In the genomic region with DNA sequence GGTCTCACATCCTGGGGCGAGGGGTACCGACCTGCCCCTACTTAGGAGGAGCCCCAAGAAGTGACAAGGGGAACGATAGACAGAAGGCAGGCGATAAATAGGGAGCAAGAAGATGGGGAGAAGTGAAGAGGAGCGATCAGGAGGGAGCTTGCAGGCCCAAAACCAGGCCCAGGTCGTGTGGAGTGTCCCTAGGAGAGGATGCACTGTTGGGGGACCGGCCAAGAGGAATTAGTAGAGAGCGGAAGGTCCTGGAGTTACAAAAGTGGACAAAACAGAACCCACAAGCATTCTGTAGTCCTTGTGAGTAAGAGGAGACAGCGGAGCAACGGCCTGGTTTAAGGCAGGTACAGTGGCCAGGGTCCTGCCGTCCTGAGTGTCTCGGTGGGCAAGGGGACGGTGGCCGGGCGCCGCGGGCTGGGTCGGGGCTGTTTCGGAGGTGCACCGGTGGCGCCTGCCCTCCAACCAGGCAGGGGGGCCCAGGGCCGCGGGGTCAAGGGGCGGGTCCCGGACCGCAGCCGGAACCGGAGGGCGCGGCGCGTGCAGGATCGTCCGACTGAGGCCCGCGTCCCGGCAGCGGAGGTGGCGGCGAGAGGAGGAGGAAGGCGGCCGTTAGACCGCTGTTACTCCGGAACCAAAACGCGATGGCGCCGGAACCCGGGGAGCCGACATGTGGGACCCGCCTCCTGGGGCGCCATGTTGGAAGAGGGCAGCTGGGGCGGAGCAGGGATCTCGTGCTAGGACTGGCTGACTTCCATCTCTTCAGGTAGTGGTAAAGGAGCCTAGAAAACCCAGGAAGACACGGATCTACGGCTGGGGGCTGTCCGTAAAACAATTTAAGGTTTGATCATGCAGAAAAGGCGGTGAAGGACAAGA, we compare ENCODE assay signal across 8 mouse cellular contexts. TPM values are rescaled to one million over a fixed set of nuclear protein-coding genes. Genes with fewer than 3 reads are reported as not detected.
DNase-seq lines count a peak whose midpoint lies in the region; ATAC-seq and TF ChIP-seq lines count a peak whose summit lies in the region.

A gene (minus strand): TSS at position 633 of the 873 bp plus-strand sequence.

- H3K4me1 ChIP-seq in bone marrow, adult 2 months (ENCODE audit: control insufficient read depth, insufficient read depth, low read length): no peaks in the 10 kb centered on the region; the same call in 1 of the 2 replicates
- peaks cover 28% of the 10 kb centered on the region for H3K4me1 ChIP-seq in embryonic facial prominence, embryonic 15.5 days
- peaks cover 12% of the 10 kb centered on the region; the same call in 1 of the 2 replicates for H3K4me1 ChIP-seq in kidney, embryonic 14.5 days (ENCODE audit: control insufficient read depth, insufficient read depth, low read length)
- peaks cover 19% of the 10 kb centered on the region for H3K4me1 ChIP-seq in limb, embryonic 15.5 days

- peak within 1 kb of the TSS; percentile 69 for H3K9ac ChIP-seq in embryonic facial prominence, embryonic 15.5 days
- H3K9ac ChIP-seq in kidney, embryonic 14.5 days (ENCODE audit: low read depth, low read length): peak within 1 kb of the TSS; percentile 88
- H3K9ac ChIP-seq in limb, embryonic 15.5 days: peak within 1 kb of the TSS; percentile 87

- peak; percentile 91 for DNase-seq in 416B (ENCODE audit: low read depth)
- DNase-seq in heart, adult 8-10 months (ENCODE audit: low spot score): peak; percentile 91
- peak; percentile 59 to 79 for DNase-seq in monocyte, adult 2 months (ENCODE audit: low read depth in 1 of 2, low spot score in 2 of 2)
- peak; percentile 89 for DNase-seq in spleen, postnatal 36 days (ENCODE audit: low spot score in 2 of 2)

- H3K4me3 ChIP-seq in bone marrow, adult 2 months (replicated peaks; ENCODE audit: control insufficient read depth, low read depth, low read length): peak within 1 kb of the TSS; percentile 85
- H3K4me3 ChIP-seq in embryonic facial prominence, embryonic 15.5 days (replicated peaks): peak within 1 kb of the TSS; percentile 74
- H3K4me3 ChIP-seq in kidney, embryonic 14.5 days (ENCODE audit: low read length): peak within 1 kb of the TSS; percentile 89
- peak within 1 kb of the TSS; percentile 90 for H3K4me3 ChIP-seq in limb, embryonic 15.5 days

- ATAC-seq in embryonic facial prominence, embryonic 15.5 days (ENCODE audit: insufficient number of reproducible peaks, low FRiP score, low TSS enrichment, low read depth): peak; percentile 91
- peak; percentile 94 for ATAC-seq in kidney, embryonic 14.5 days (ENCODE audit: low FRiP score, low TSS enrichment)
- peak; percentile 86 for ATAC-seq in limb, embryonic 15.5 days (ENCODE audit: insufficient number of reproducible peaks, low FRiP score, low TSS enrichment, low read depth)

- TF ChIP-seq POLR2A in bone marrow, adult 2 months (IDR thresholded peaks at IDR 0.05; ENCODE audit: borderline replicate concordance, control insufficient read depth, low read depth, low read length): peak; percentile 33; the same call in 1 of the 2 replicates

- no peaks in the 10 kb centered on the region; the same call in 1 of the 2 replicates for H3K36me3 ChIP-seq in embryonic facial prominence, embryonic 15.5 days
- H3K36me3 ChIP-seq in kidney, embryonic 14.5 days (ENCODE audit: control insufficient read depth, insufficient read depth, low read length): peaks cover 6% of the 10 kb centered on the region
- H3K36me3 ChIP-seq in limb, embryonic 15.5 days: peaks cover 11% of the 10 kb centered on the region; the same call in 1 of the 2 replicates

- no peak for TF ChIP-seq CTCF in bone marrow, adult 2 months (IDR thresholded peaks at IDR 0.05; ENCODE audit: control insufficient read depth, insufficient read depth, low read length)

- H3K9me3 ChIP-seq in embryonic facial prominence, embryonic 15.5 days (replicated peaks): no peaks in the 10 kb centered on the region
- no peaks in the 10 kb centered on the region for H3K9me3 ChIP-seq in kidney, embryonic 14.5 days (ENCODE audit: control insufficient read depth, low read length)
- H3K9me3 ChIP-seq in limb, embryonic 15.5 days: no peaks in the 10 kb centered on the region

- WGBS in bone marrow, adult 2 months: 1% methylated on average over 58 of the region's 58 CpGs
- under 1% methylated on average over 49 of the region's 58 CpGs for WGBS in embryonic facial prominence, embryonic 15.5 days
- 1% methylated on average over 58 of the region's 58 CpGs for WGBS in kidney, embryonic 14.5 days
- 1% methylated on average over 58 of the region's 58 CpGs for WGBS in limb, embryonic 15.5 days

- peak within 1 kb of the TSS; percentile 89 for H3K27ac ChIP-seq in bone marrow, adult 2 months (ENCODE audit: control insufficient read depth, insufficient read depth, low read depth, low read length, poor library complexity)
- H3K27ac ChIP-seq in embryonic facial prominence, embryonic 15.5 days (replicated peaks): peak within 1 kb of the TSS; percentile 78
- peak within 1 kb of the TSS; percentile 82 for H3K27ac ChIP-seq in kidney, embryonic 14.5 days (ENCODE audit: low read depth, low read length)
- peak within 1 kb of the TSS; percentile 88 for H3K27ac ChIP-seq in limb, embryonic 15.5 days

- H3K27me3 ChIP-seq in embryonic facial prominence, embryonic 15.5 days: no peaks in the 10 kb centered on the region
- no peaks in the 10 kb centered on the region for H3K27me3 ChIP-seq in kidney, embryonic 14.5 days (ENCODE audit: control insufficient read depth, insufficient read depth, low read length)
- H3K27me3 ChIP-seq in limb, embryonic 15.5 days: no peaks in the 10 kb centered on the region

- peak within 1 kb of the TSS; percentile 87 for H3K4me2 ChIP-seq in embryonic facial prominence, embryonic 15.5 days (replicated peaks)
- H3K4me2 ChIP-seq in kidney, embryonic 14.5 days (replicated peaks; ENCODE audit: low read depth, low read length): peak within 1 kb of the TSS; percentile 87
- peak within 1 kb of the TSS; percentile 83 for H3K4me2 ChIP-seq in limb, embryonic 15.5 days

RNA-seq across cellular contexts. Expression of the gene that starts here (rescaled TPM):
- polyA plus RNA-seq in bone marrow, adult 2 months (2011; ENCODE audit: insufficient read depth, insufficient read length, low replicate concordance, missing spikeins): 4.5 and 13.9 TPM in 2 replicates
- 31.7 and 33.3 TPM in 2 replicates for polyA plus RNA-seq in embryonic facial prominence, embryonic 15.5 days (2015; fragmentation: Nextera tagmentation; extraction: Ambion mirVana)
- total RNA-seq in heart, adult 8-10 months (2022): 10 to 100 TPM; 16.9 to 19.7 (median 18.2) TPM
- 35.3 and 40.3 TPM in 2 replicates for polyA plus RNA-seq in kidney, embryonic 14.5 days (2014; fragmentation: Nextera tagmentation; extraction: Ambion mirVana)
- polyA plus RNA-seq in limb, embryonic 15.5 days (2015; fragmentation: Nextera tagmentation; extraction: Ambion mirVana): 28.1 and 30.5 TPM in 2 replicates

Comparison
In these comparisons a context has a peak if more than half of its experiments do, and no peak if none do; other contexts are left out.
1. Peak in every context shown above with its lines: DNase-seq, ATAC-seq, H3K4me3 ChIP-seq and H3K27ac ChIP-seq.